Mouse (Mus musculus) midbrain, embryonic 12.5 days (tissue): ENCODE results near the gene Xntrpc. TPM values are rescaled to one million over a fixed set of nuclear protein-coding genes. Genes with fewer than 3 reads are reported as not detected.

ENCODE experiments used
- ATAC-seq: fragments of 200-750 bp; cut with Nextera tagmentation; 2 replicates; pipeline ENCODE4 v1.8.0; 2017; ENCODE audit warnings: low read depth, moderate TSS enrichment, moderate library complexity; ENCODE audit not compliant: low FRiP score
- H3K27ac ChIP-seq: fragments of 300-500 bp; sonication (generic); replicated peaks from 2 replicates; pipeline ENCODE4 v1.5.1; 2016; ENCODE audit warnings: mild to moderate bottlenecking
- H3K27me3 ChIP-seq: fragments of 300-500 bp; sonication (generic); 2 replicates; pipeline ENCODE4 v1.6.1; 2016; ENCODE audit warnings: mild to moderate bottlenecking
- H3K36me3 ChIP-seq: fragments of 300-500 bp; sonication (generic); 2 replicates; pipeline ENCODE4 v1.6.1; 2016
- H3K4me1 ChIP-seq: fragments of 300-500 bp; sonication (generic); 2 replicates; pipeline ENCODE4 v1.6.1; 2016
- H3K4me2 ChIP-seq: fragments of 300-500 bp; sonication (generic); replicated peaks from 2 replicates; pipeline ENCODE4 v1.6.1; 2016; ENCODE audit warnings: mild to moderate bottlenecking, moderate library complexity
- H3K4me3 ChIP-seq: fragments of 300-500 bp; sonication (generic); 2 replicates; pipeline ENCODE4 v1.5.1; 2016; ENCODE audit warnings: mild to moderate bottlenecking
- H3K9ac ChIP-seq: fragments of 300-500 bp; sonication (generic); replicated peaks from 2 replicates; pipeline ENCODE4 v1.6.1; 2016; ENCODE audit warnings: mild to moderate bottlenecking, moderate library complexity
- H3K9me3 ChIP-seq: fragments of 300-500 bp; sonication (generic); 2 replicates; pipeline ENCODE4 v1.6.1; 2016; ENCODE audit warnings: mild to moderate bottlenecking
- WGBS: fragments of 180-500 bp; shearing (Covaris S2); methylation state at CpG from one replicate; pipeline ENCODE4 v1.1.7; 2016; 5-methylcytosine and 5-hydroxymethylcytosine counted together
- polyA plus RNA-seq: library from polyadenylated mRNA; unstranded; fragments of >200 nt; fragmentation: Nextera tagmentation; extraction: Ambion mirVana; gene quantifications from 2 replicates; pipeline ENCODE4 v1.2.1, GENCODE M21; 2016

Gene Xntrpc
- polyA plus RNA-seq, 1 experiment from 2014 or later: 2.2 TPM

GRCm38 (mm10) chr7:102109746-102110145 is 44.2 kb downstream of the Xntrpc start:
- 89% methylated on average over 4 of the region's 4 CpGs for WGBS

GRCm38 (mm10) chr7:102113151-102113729 is 47.7 kb downstream of the Xntrpc start:
- Histone ChIP-seq H3K4me3 (no peak overlapping the region), H3K4me2 (no peak overlapping the region), H3K9ac (no peak overlapping the region), H3K4me1 (no peaks in the 10 kb centered on the region), H3K27ac (no peak overlapping the region), H3K27me3 (peaks cover 4% of the 10 kb centered on the region; the same call in 1 of the 2 replicates), H3K36me3 (peaks cover 3% of the 10 kb centered on the region), H3K9me3 (no peaks in the 10 kb centered on the region)
- no peak for ATAC-seq
- 83% methylated on average over 45 of the region's 45 CpGs for WGBS

More at GRCm38 (mm10) chr7:102109746-102110145, 44.2 kb downstream of the Xntrpc start:
- Histone ChIP-seq H3K27ac (no peak overlapping the region), H3K27me3 (peaks cover 4% of the 10 kb centered on the region; the same call in 1 of the 2 replicates), H3K4me2 (no peak overlapping the region), H3K4me3 (no peak overlapping the region), H3K36me3 (no peaks in the 10 kb centered on the region), H3K9ac (no peak overlapping the region), H3K9me3 (no peaks in the 10 kb centered on the region), H3K4me1 (peaks cover 7% of the 10 kb centered on the region)
- ATAC-seq: no peak

GRCm38 (mm10) chr7:102116579-102117331 is 51.2 kb downstream of the Xntrpc start, which contains the start of gene Chrna10:
Gene Chrna10 (minus strand): TSS chr7:102116828.
- no peak within 1 kb of the TSS for H3K27ac ChIP-seq
- WGBS: 36% methylated on average over 7 of the region's 7 CpGs
- H3K9ac ChIP-seq: no peak within 1 kb of the TSS
- no peaks in the 10 kb centered on the region for H3K4me1 ChIP-seq
- H3K9me3 ChIP-seq: no peaks in the 10 kb centered on the region
- H3K4me2 ChIP-seq: no peak within 1 kb of the TSS
- peaks cover 36% of the 10 kb centered on the region for H3K36me3 ChIP-seq
- H3K27me3 ChIP-seq: peaks cover 4% of the 10 kb centered on the region; the same call in 1 of the 2 replicates
- no peak within 1 kb of the TSS for H3K4me3 ChIP-seq
- ATAC-seq: no peak

DNA sequence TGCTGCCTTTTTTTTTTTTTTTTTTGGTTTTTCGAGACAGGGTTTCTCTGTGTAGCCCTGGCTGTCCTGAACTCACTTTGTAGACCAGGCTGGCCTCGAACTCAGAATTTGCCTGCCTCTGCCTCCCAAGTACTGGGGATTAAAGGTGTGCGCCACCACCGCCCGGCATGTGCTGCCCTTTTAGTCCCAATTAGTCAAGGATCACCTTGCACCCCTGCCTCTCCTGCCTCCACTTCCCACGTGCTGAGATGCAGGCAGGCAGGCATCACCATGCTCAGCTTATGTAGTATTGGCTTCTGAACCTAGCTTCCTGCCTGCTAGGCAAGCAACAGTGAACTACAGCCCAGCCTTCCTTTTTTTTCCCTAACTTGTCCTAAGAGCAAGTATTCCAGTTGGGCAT is 51.9 kb downstream of the Xntrpc start:
- H3K9ac ChIP-seq: no peak overlapping the region
- H3K4me2 ChIP-seq: no peak overlapping the region
- peaks cover 43% of the 10 kb centered on the region for H3K36me3 ChIP-seq
- no peak overlapping the region for H3K4me3 ChIP-seq
- H3K27ac ChIP-seq: no peak overlapping the region
- no peaks in the 10 kb centered on the region for H3K4me1 ChIP-seq
- peaks cover 4% of the 10 kb centered on the region; the same call in 1 of the 2 replicates for H3K27me3 ChIP-seq
- 75% methylated on average over 6 of the region's 6 CpGs for WGBS
- ATAC-seq: no peak
- H3K9me3 ChIP-seq: no peaks in the 10 kb centered on the region

GRCm38 (mm10) chr7:102120326-102120725 is 54.8 kb downstream of the Xntrpc start:
- 96% methylated on average over 10 of the region's 10 CpGs for WGBS
- Histone ChIP-seq H3K4me3 (no peak overlapping the region), H3K4me2 (no peak overlapping the region), H3K4me1 (no peaks in the 10 kb centered on the region), H3K27me3 (no peaks in the 10 kb centered on the region), H3K9ac (no peak overlapping the region), H3K9me3 (no peaks in the 10 kb centered on the region), H3K36me3 (peaks cover 72% of the 10 kb centered on the region), H3K27ac (no peak overlapping the region)
- ATAC-seq: no peak

GRCm38 (mm10) chr7:102132395-102132794 is 66.9 kb downstream of the Xntrpc start:
- WGBS: 96% methylated on average over 4 of the region's 4 CpGs

GRCm38 (mm10) chr7:102137464-102137863 is 72.0 kb downstream of the Xntrpc start:
- H3K27ac ChIP-seq: no peak overlapping the region
- no peaks in the 10 kb centered on the region for H3K27me3 ChIP-seq
- H3K9ac ChIP-seq: no peak overlapping the region
- H3K4me1 ChIP-seq: no peaks in the 10 kb centered on the region
- ATAC-seq: no peak
- H3K9me3 ChIP-seq: no peaks in the 10 kb centered on the region
- H3K36me3 ChIP-seq: peaks cover 75% of the 10 kb centered on the region
- H3K4me2 ChIP-seq: no peak overlapping the region
- WGBS: 90% methylated on average over 1 of the region's 1 CpGs
- H3K4me3 ChIP-seq: no peak overlapping the region

More at GRCm38 (mm10) chr7:102132395-102132794, 66.9 kb downstream of the Xntrpc start:
- H3K9ac ChIP-seq: no peak overlapping the region
- peaks cover 76% of the 10 kb centered on the region for H3K36me3 ChIP-seq
- no peak overlapping the region for H3K4me3 ChIP-seq
- ATAC-seq: no peak
- no peaks in the 10 kb centered on the region for H3K9me3 ChIP-seq
- H3K4me1 ChIP-seq: no peaks in the 10 kb centered on the region
- no peak overlapping the region for H3K4me2 ChIP-seq
- H3K27me3 ChIP-seq: no peaks in the 10 kb centered on the region
- no peak overlapping the region for H3K27ac ChIP-seq

GRCm38 (mm10) chr7:102137898-102138297 is 72.4 kb downstream of the Xntrpc start:
- ATAC-seq: no peak
- no peak overlapping the region for H3K4me3 ChIP-seq
- no peak overlapping the region for H3K4me2 ChIP-seq
- H3K27ac ChIP-seq: no peak overlapping the region
- WGBS: 97% methylated on average over 5 of the region's 5 CpGs
- no peaks in the 10 kb centered on the region for H3K27me3 ChIP-seq
- H3K9ac ChIP-seq: no peak overlapping the region
- no peaks in the 10 kb centered on the region for H3K4me1 ChIP-seq
- no peaks in the 10 kb centered on the region for H3K9me3 ChIP-seq
- H3K36me3 ChIP-seq: peaks cover 73% of the 10 kb centered on the region

Other genes starting within 250 kb of the Xntrpc start
- 0.43 and 0.46 TPM in 2 replicates for gene Phox2a, start 247.4 kb upstream of the Xntrpc start, polyA plus RNA-seq
- 36.4 and 38.3 TPM in 2 replicates for gene Inppl1, start 227.5 kb upstream of the Xntrpc start, polyA plus RNA-seq
- gene Folr2, start 208.5 kb upstream of the Xntrpc start, polyA plus RNA-seq: 2.9 and 4.3 TPM in 2 replicates
- gene Anapc15, start 202.0 kb upstream of the Xntrpc start, polyA plus RNA-seq: 79.8 and 89.7 TPM in 2 replicates
- 6.8 and 11.9 TPM in 2 replicates for gene Folr1, start 194.9 kb upstream of the Xntrpc start, polyA plus RNA-seq
- 125 and 131 TPM in 2 replicates for gene Lamtor1, start 159.8 kb upstream of the Xntrpc start, polyA plus RNA-seq
- 0.38 and 0.64 TPM in 2 replicates for gene Tomt, start 159.4 kb upstream of the Xntrpc start, polyA plus RNA-seq
- gene Lrrc51, start 131.8 kb upstream of the Xntrpc start, polyA plus RNA-seq: 6.5 and 9.8 TPM in 2 replicates
- gene Numa1, start 131.6 kb upstream of the Xntrpc start, polyA plus RNA-seq: 104 and 111 TPM in 2 replicates
- gene Il18bp, start 47.0 kb upstream of the Xntrpc start, polyA plus RNA-seq: 4.8 TPM in 2 replicates
- gene Rnf121, start 244 bp upstream of the Xntrpc start, polyA plus RNA-seq: 28.9 and 29.0 TPM in 2 replicates
- 43.0 and 43.3 TPM in 2 replicates for gene Xndc1, start 202 bp upstream of the Xntrpc start, polyA plus RNA-seq
- 0.86 TPM in 1 of 2 replicates, not detected in the other for gene Trpc2, start 17.4 kb downstream of the Xntrpc start, polyA plus RNA-seq
- gene Art1, start 36.0 kb downstream of the Xntrpc start, polyA plus RNA-seq: 0.42 and 0.46 TPM in 2 replicates
- 0.65 and 1.2 TPM in 2 replicates for gene Art5, start 43.8 kb downstream of the Xntrpc start, polyA plus RNA-seq
- not detected in 2 replicates for gene Chrna10, start 51.1 kb downstream of the Xntrpc start, polyA plus RNA-seq
- gene Nup98, start 144.5 kb downstream of the Xntrpc start, polyA plus RNA-seq: 43.3 and 45.8 TPM in 2 replicates
- 49.9 and 50.1 TPM in 2 replicates for gene Pgap2, start 144.5 kb downstream of the Xntrpc start, polyA plus RNA-seq
- 21.6 and 27.0 TPM in 2 replicates for gene Rhog, start 190.3 kb downstream of the Xntrpc start, polyA plus RNA-seq
- gene Stim1, start 202.1 kb downstream of the Xntrpc start, polyA plus RNA-seq: 14.7 and 16.2 TPM in 2 replicates